Mouse (Mus musculus) ZHBTc4 (cell line): ENCODE measurements around the gene Ptpdc1.

Experiments
- DNase-seq: peaks from one replicate; pipeline ENCODE4 v3.0.0-alpha.2; 2011; ENCODE audit warnings: low read depth, low spot score

Gene Ptpdc1

GRCm38 (mm10) chr13:48548296-48548695 lies 77.2 kb downstream of the Ptpdc1 start:
- DNase-seq: no peak

- DNase-seq: no peak
Measured at GRCm38 (mm10) chr13:48547623-48548022, 77.8 kb downstream of the Ptpdc1 start.

DNA sequence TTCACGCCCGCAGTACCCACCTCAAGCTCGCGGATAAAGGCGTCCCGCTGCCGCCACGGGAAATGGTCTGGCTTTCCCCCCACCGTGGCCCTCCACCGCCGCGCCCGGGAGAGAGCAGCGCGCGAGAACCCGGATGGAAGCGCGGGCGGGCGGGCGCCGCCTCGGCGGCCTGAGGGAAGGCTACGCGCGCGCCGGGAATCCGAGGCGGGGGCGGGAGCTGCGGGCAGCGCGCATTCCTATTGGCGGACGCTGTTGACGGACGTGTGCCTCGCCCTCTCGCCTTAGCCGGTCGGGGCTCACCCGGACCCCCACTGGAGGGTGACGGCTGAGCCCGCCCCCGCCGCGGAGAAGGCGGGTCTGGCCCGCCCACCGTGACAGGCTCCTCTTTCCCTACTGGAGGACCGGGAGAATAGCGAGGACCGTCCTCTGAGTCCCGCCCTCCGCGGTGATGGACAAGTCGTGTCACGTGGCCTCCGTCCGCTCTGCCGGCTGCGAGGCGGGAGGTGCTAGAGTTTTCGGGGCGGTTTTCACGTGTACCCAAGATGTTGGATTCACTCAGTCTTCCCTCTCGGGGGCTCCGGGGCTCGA lies 79.0 kb downstream of the Ptpdc1 start:
- peak; percentile 100 for DNase-seq

DNA sequence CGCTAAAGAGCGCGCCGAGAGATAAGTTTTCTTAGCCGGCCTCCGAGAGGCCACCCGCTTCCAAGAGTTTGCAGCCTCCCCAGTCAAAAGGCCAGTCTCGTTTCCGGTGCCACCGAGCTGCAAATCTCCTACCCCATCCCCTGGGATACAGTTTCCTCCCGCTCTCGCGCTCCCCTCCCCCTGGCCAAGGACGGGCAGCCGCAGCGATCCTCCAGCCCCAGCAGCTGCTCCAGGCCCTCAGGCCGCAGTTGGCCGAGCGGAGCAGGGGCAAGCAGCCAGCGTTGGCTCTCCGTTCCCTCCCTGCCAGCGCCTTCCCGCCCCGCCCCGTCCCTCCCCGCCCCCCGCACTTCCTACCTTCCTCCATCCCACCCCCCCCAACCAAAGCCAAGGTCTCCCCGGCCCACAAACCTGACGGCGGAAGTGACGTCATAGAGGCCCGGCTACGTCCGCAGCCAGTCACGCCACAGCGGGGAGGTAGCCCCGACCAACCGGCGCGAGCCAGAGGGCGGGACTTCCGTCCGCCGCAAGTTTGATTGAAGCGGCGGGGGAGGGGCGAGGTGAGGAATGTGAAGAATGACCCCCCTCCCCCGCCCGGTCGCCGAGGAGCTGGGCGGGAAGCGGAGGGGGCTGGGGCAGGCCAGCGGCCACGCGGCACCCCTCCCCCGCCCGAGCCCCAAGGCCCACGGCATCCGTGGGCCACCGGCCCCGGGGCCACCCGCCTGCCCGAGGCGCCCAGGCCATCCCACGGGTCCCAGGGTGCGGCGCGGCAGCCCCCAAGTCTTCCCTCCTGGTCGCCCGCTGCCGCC lies 79.8 kb downstream of the Ptpdc1 start:
- DNase-seq: peak; percentile 100

DNA sequence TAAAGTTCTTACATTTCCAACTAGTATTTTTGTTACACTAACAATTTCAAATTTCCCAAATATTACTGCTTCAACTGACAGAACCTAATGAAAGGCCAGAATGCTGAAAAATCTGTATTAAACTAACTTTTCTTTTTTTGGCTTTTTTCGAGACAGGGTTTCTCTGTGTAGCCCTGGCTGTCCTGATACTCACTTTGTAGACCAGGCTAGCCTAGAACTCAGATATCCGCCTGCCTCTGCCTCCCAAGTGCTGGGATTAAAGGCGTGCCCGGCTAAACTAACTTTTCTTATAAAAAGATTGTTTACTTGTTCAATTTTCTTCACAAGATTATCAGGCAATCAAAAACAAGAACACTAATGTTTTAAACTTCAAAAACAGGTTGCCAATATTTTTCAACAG lies 80.6 kb downstream of the Ptpdc1 start:
- no peak for DNase-seq

DNA sequence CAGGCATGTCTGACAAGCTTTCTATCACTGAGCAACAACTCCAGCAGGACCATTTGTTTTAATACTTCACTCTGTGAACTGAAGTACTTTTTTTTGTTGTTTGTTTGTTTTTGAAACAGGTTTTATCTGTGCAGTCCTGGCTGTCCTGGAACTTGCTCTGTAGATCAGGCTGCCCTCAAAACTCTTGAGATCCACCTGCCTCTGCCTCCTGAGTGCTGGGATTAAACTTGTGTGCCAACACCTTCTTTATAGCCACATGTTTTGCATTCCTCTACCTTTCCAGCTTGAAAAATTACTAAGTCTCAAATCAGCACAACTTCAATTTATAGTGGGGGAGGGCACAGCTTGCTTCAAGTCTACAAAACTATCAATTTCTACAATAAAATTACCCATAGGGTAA lies 81.1 kb downstream of the Ptpdc1 start:
- no peak for DNase-seq

GRCm38 (mm10) chr13:48540488-48540887 lies 85.0 kb downstream of the Ptpdc1 start:
- DNase-seq: no peak

DNA sequence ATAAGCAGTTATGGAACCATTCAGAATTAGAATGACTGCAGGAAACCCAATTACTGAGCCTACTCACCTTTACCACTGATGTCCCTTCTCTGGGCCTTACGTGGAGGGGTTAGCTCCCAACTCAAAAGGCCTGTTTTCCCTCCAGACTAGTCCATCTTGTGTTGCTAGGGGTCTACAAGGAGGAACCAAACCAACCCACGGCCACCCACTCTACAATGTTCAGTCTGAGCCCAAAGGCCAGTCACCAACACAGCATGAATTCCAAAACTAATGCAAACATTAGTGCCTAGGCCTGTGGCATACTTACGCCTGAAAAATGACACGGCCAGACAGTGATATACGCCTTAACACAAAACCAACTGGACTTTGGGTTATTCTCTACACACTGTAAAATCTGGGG lies 92.0 kb downstream of the Ptpdc1 start:
- no peak for DNase-seq

DNA sequence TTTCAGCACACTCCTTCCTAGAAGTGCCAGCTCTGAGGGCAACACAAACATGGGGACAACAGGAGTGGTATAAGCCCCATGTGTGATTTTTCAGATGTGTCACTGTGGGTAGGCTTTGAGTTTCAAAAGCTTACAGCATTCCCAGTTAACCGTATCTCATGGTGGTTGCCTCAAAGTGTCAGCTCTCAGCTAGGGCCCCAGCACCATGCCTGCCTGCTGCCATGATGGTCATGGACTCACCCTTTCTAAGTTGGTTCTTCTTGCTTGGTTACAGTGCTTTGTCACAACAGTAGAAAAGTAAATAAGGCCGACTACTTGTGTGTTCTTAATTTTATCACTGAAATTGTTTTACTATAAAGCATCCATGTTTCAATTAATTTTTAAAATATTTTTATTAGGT lies 94.0 kb downstream of the Ptpdc1 start:
- DNase-seq: no peak

- DNase-seq: no peak
Measured at GRCm38 (mm10) chr13:48530685-48531084, 94.8 kb downstream of the Ptpdc1 start.

GRCm38 (mm10) chr13:48529028-48529427 lies 96.4 kb downstream of the Ptpdc1 start:
- DNase-seq: no peak

DNA sequence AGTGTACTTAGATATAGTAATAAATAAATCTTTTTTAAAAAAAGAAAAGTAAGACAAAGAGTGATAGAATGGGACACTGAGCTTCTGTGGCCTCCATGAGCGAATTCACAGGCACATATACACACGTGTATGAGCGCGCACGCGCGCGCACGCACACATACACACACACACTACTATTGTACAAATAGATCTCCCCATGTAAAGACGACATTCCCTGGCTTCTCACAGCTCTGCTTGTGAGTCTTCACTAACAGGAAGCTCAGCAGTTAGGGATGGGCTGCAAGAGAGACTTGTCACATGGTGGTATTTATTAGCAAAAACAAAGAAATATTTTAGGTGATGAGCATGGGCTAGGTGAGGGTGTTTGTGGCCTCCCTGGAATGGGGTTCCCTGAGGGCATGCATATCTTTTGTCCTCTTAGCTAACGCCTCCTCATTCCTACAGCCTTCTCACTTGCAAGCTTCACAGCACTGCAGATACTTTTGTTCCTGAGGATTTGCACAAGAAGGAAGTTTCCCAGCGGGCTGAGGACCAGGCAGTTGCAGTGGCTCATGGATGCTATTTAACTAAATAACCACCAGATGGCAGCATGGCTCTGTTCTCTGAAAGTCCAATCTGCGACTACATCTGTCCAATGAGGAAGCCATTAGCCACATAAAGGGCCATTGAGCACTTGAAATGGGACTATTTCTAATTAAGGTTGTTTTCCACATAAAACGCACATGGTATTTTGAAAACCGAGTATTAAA lies 97.2 kb downstream of the Ptpdc1 start:
- DNase-seq: peak; percentile 95
